Mouse (Mus musculus): Measurements from ENCODE around the gene Pramef17.
"Not testable (repeated sequence)": the region's sequence is repeated elsewhere in the genome, so short reads cannot be mapped to it uniquely, and the experiment has no call there.

Gene Pramef17

DNA sequence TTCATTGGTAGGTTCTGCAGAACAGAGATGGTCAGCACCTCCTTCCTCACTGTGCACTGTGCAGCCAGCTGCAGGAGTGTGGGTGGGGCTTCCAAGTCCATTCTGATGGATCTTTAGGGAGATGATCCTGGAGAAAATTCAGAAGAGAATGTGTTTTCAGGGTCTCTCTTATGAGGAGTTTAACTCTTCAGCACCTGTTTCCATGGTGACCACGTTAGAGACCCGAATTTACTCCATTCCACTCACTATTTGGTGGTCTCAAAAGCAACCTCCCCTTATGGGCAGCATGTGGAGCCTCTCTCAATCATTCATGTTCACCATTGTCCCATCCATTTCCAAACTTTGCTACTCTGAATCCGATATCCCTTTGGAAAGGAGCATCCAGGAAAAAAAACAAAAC is at the start of gene Pramef17:
Pramef17 (minus strand) TSS at position 101 of the 400 bp plus-strand sequence.
- DNase-seq: not testable (repeated sequence)

DNA sequence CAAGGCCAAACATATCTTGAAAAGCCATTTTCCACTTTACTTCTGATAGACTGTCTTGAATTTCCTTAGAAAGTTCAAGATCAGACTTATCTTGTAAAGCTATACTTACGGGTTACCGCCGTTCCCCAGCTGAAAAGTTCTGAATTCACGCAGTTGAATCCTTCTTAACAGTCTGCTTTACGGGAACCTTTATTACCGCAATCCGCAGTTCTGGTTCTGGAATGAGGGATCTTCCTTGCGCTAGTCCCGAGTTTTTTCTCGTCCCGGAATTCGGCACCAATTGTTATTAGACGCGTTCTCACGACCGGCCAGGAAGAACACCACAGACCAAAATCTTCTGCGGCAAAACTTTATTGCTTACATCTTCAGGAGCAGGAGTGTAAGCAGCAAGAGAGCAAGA is 6.0 kb downstream of the Pramef17 start:
- DNase-seq: peak; percentile 39 to 66

DNA sequence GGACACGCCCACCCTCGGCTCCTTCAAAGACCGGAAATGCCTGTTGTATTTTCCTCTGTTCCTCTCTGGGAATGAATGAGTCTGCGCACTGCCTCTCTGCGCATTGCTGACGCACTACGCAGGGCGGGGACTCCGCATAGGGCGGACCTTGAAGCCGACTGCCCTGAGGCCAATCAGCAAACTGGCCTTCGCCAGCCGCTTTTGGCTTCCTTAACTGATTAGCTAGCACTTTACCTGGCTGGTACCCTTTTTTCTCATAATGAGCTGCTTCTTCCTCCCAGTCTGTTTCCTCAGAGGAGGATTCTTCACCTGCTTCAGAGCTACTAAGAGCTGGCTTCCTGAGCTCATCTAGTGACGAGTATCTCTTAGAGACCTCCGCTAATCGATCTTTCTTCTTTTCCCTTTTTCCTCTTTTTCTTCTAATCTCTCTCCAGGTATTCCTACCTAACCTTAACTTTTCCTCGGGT is 6.7 kb downstream of the Pramef17 start:
- DNase-seq: peak; percentile 52 to 57

DNA sequence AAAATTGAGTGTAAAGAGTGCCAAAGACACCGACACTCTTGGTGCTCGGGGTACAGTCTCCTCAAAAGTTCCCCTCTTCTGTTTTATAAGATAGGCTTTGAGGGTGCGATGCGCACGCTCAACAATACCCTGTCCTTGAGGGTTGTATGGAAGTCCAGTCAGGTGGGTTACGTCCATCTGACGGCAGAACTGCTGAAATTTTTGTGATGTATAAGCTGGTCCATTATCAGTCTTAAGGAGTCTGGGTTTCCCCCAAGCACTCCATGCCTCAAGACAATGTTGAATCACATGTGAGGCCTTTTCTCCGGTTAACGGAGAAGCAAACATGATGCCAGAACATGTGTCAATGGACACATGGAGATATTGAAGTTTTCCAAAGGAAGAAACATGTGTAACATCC is 8.4 kb downstream of the Pramef17 start:
- DNase-seq: peak; percentile 31 to 52

DNA sequence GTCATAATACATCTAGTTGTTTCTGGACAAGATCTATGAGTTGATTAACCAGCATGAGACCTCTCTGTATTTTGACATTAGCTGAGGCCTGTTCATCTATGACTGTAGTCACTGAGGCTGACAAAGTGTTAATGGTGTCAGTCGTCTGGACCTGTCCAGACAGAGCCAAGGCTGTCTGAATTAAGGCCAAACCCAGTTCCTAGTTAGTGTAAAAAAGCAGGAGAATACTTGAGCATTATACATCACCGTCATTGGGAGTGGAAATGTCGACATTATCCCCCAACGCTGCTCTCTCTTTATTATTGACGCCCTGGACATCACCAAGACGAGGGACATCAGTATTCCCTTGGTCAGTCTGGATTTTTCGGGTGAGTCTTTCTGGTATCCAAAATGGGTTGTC is 9.0 kb downstream of the Pramef17 start:
- DNase-seq: peak; percentile 21 to 34

DNA sequence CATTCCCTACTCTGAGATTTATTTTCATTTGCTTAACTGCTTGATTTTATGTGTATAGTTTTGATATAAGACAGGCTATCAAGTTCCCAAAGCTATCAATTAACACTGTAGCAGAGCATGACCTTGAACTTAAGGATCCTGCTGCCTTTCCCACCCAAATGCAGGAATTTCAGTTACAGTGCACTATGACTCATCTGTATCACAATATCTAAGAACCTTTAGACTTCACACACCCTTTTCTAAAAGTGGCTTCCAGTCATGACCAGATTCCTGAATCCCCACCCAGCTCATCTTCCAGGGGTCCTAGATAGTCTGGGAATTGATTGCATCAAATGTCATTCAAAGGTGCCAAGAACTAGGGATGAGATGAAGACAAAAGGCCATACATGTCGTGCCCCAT is 10.7 kb downstream of the Pramef17 start:
- DNase-seq: not testable (repeated sequence)

DNA sequence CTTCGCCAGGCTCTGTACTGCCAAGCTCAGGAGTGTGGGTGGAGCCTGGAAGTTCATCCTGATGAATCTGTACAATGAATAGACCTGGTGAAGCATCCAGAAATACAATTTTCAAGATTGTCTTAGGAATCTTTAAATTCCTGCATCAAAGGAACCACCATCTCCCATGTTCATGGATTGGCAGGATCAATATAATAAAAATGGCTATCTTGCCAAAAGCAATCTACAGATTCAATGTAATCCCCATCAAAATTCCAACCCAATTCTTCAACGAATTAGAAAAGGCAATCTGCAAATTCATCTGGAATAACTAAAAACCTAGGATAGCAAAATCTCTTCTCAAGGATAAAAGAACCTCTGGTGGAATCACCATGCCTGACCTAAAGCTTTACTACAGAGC is 27.3 kb downstream of the Pramef17 start, which contains the start of gene Gm13101:
Gm13101 (minus strand) TSS at position 101 of the 400 bp plus-strand sequence.
- DNase-seq: not testable (repeated sequence)

DNA sequence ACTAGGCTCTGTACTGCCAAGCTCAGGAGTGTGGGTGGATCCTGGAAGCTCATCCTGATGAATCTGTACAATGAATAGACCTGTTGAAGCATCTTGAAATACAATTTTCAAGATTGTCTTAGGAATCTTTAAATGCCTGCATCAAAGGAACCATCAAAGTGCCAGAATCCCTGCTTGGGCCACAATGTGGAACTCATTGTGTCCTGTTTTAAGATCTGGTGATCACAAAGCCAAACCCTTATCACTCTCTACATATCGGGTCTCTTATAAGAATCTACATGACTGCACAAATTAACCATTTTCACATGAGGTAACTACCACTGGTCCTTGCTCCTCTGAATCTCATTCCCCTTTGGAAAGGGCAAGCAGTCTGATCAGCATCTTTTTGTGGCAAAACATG is 43.3 kb downstream of the Pramef17 start, which contains the start of gene Pramef25:
Pramef25 (minus strand) TSS at position 101 of the 400 bp plus-strand sequence.
- not testable (repeated sequence) for DNase-seq
